Mouse (Mus musculus) common myeloid progenitor, adult 5-6 weeks (primary cell): ENCODE results near the gene Gm19935. TPM values are rescaled to one million over a fixed set of nuclear protein-coding genes. Genes with fewer than 3 reads are reported as not detected.

Experiments used
- ATAC-seq: replicated peaks from 2 replicates; pipeline ENCODE4 v1.8.0; 2016; ENCODE audit warnings: low read depth, mild to moderate bottlenecking, moderate TSS enrichment, inconsistent platforms; ENCODE audit not compliant: poor library complexity, severe bottlenecking
- total RNA-seq: library from RNA; stranded (forward); fragments of 200-1000, 187-1606 nt; gene quantifications from 2 replicates; pipeline ENCODE4 v1.2.3, GENCODE M21; 2017

Gene Gm19935
- not detected in 2 replicates for total RNA-seq

GRCm38 (mm10) chr8:90817293-90817692, at the start of gene Gm19935:
TSS of gene Gm19935 (minus strand) at chr8:90817393.
- no peak for ATAC-seq

- ATAC-seq, result peak; percentile 42
These were observed 44.8 kb upstream of the Gm19935 start for GRCm38 (mm10) chr8:90862038-90862437.

GRCm38 (mm10) chr8:90861266-90861944, 44.2 kb upstream of the Gm19935 start:
- ATAC-seq, result peak; percentile 85

GRCm38 (mm10) chr8:90858071-90858470, 40.9 kb upstream of the Gm19935 start:
- no peak for ATAC-seq

GRCm38 (mm10) chr8:90856952-90857351, 39.8 kb upstream of the Gm19935 start:
- ATAC-seq, result no peak

- ATAC-seq, result no peak
These were observed 39.0 kb upstream of the Gm19935 start for GRCm38 (mm10) chr8:90856171-90856570.

GRCm38 (mm10) chr8:90854671-90855161, 37.5 kb upstream of the Gm19935 start:
- peak; percentile 79 for ATAC-seq

GRCm38 (mm10) chr8:90853971-90854670, 36.9 kb upstream of the Gm19935 start:
- no peak for ATAC-seq

- no peak for ATAC-seq
These were observed 34.4 kb upstream of the Gm19935 start for GRCm38 (mm10) chr8:90851544-90851943.

GRCm38 (mm10) chr8:90849462-90850050, 32.4 kb upstream of the Gm19935 start:
- no peak for ATAC-seq

- no peak for ATAC-seq
These were observed 30.8 kb upstream of the Gm19935 start for GRCm38 (mm10) chr8:90847980-90848379.

- ATAC-seq, result 0 out of 2 replicates have a peak, but pooled peaks have one; percentile 20
These were observed 27.2 kb upstream of the Gm19935 start for GRCm38 (mm10) chr8:90844179-90844967.

GRCm38 (mm10) chr8:90843127-90843526, 25.9 kb upstream of the Gm19935 start:
- no peak for ATAC-seq

- ATAC-seq, result no peak
These were observed 24.1 kb upstream of the Gm19935 start for GRCm38 (mm10) chr8:90841321-90841720.

- ATAC-seq, result peak; percentile 61
These were observed 22.8 kb upstream of the Gm19935 start for GRCm38 (mm10) chr8:90839725-90840714.

GRCm38 (mm10) chr8:90837440-90837839, 20.2 kb upstream of the Gm19935 start:
- ATAC-seq, result no peak

GRCm38 (mm10) chr8:90834321-90834672, 17.1 kb upstream of the Gm19935 start:
- ATAC-seq, result no peak; the same call in 1 of the 2 replicates

GRCm38 (mm10) chr8:90833628-90834320, 16.6 kb upstream of the Gm19935 start:
- ATAC-seq, result peak; percentile 55
